Mouse (Mus musculus): ENCODE measurements around the gene Tas2r143.

The Tas2r143 gene

GRCm38 (mm10) chr6:42399938-42400337 lies at the start of gene Tas2r143:
Gene Tas2r143, plus strand, starts transcription at chr6:42400238.
- no peak for DNase-seq (ENCODE audit: low read depth, low spot score)

GRCm38 (mm10) chr6:42350968-42351775 lies 48.9 kb upstream of the Tas2r143 start:
- DNase-seq (ENCODE audit: low read depth, low spot score), result no peak

GRCm38 (mm10) chr6:42351776-42352485 lies 48.1 kb upstream of the Tas2r143 start:
- no peak for DNase-seq (ENCODE audit: low read depth, low spot score)

DNA sequence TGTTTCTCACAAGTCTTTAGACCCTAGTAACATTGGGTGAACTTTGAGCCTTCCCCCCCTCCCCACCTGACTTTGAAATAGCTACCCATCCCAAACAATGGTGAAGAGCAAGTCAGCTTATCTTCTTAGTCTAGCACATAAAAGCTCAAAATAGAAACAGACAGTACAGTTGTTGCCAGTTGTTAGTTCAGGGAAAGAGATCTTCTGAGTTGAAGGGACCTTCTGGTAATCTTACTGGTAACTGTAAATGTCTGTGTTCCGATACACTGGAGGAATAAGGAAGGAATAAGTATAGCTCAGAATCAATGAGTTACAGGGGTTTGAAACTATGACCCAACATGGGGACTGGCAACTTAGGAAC lies 47.6 kb upstream of the Tas2r143 start:
- no peak for DNase-seq (ENCODE audit: low read depth, low spot score)

DNA sequence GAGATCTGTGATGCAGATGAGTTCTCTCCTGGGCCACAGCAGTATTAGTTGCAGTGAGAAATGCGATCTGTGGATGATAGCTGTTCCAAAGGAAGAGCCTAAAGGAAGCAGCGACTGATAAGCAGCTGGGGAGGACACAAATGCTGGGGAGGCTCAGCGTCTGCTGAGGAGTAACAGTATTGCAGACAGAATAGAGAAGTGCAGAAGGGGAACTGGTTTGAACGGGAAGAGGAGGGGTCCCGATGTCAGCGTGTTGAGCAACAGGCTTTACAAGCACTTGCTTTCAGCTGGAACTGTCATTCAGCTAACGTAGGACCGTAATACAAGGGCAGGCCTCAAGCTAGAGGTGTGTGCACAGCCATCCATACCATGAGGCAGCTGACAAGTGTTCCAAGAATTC lies 46.9 kb upstream of the Tas2r143 start:
- no peak for DNase-seq (ENCODE audit: low read depth, low spot score)

DNA sequence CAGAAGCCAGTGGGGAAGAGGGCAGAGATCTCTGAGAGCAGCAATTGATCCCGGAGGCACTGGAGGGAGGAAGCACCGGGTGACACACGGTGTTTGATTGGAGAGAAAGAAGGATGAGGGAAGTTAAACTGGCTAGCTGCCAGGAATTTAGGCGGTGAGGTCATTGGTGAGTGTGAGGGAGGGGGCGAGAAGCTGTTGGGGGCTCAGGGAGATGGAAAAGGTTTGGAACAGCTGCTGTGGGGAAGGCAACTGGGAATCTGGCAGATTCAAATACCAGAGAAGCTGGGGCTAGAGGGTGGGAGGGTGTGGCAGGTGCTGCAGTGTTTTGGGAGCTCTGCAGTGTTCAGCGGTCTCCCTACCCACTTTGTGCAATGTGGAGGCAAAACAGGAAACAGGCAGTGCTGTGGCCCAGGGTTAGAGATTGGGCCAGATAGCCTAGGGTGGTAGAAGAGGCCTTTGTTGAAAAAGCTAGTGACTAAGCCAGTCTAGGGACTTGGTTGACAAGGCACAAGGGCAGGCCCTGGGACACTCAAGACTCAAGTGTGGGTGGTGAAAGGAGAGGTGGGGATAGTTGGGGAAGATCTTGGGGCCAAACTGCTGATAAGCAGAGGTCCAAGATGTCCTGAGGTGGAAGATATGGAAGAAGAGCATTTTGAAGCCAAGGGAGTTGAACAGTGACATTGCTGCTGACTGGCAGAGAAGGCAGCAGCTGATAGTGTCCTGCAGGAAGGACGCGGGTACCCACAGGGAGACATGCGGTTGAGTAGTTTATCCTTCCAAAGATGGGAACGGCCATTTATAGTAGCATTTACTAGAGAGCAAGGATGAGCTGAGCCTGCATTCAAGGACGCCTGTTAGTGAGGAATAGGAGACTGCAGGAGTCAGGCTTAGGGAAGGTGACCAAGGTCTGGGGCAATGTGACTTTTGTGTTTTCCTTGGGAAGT lies 45.7 kb upstream of the Tas2r143 start:
- no peak for DNase-seq (ENCODE audit: low read depth, low spot score)

GRCm38 (mm10) chr6:42355366-42355765 lies 44.7 kb upstream of the Tas2r143 start:
- DNase-seq (ENCODE audit: low read depth, low spot score), result no peak

- DNase-seq (ENCODE audit: low read depth, low spot score), result no peak
These were observed 44.0 kb upstream of the Tas2r143 start for GRCm38 (mm10) chr6:42355794-42356600.

GRCm38 (mm10) chr6:42356913-42357312 lies 43.1 kb upstream of the Tas2r143 start:
- DNase-seq (ENCODE audit: low read depth, low spot score), result no peak

DNA sequence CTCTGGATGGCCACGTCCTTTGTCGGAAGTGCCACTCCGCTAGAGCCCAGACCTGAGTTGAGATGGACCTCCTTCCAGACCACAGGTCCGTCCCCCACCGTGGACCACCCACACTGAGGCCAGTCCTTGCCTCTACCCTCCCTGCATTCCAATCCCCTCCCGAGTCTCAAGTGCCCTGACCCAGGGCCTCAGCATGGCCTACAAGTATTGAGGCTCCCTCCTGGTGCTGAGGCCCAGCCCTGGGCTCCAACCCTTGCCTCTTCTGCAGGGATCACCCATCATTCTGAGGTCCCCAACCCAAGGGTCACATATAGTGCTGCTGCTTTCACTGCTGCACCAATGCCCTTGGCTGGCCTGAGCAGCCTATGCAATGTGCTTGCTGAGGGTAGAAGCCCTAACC lies 42.1 kb upstream of the Tas2r143 start:
- DNase-seq (ENCODE audit: low read depth, low spot score), result no peak

GRCm38 (mm10) chr6:42358901-42359300 lies 41.1 kb upstream of the Tas2r143 start:
- DNase-seq (ENCODE audit: low read depth, low spot score), result no peak

GRCm38 (mm10) chr6:42359364-42360147 lies 40.5 kb upstream of the Tas2r143 start:
- DNase-seq (ENCODE audit: low read depth, low spot score), result no peak

- DNase-seq (ENCODE audit: low read depth, low spot score), result no peak
These were observed 39.7 kb upstream of the Tas2r143 start for GRCm38 (mm10) chr6:42360231-42360840.

DNA sequence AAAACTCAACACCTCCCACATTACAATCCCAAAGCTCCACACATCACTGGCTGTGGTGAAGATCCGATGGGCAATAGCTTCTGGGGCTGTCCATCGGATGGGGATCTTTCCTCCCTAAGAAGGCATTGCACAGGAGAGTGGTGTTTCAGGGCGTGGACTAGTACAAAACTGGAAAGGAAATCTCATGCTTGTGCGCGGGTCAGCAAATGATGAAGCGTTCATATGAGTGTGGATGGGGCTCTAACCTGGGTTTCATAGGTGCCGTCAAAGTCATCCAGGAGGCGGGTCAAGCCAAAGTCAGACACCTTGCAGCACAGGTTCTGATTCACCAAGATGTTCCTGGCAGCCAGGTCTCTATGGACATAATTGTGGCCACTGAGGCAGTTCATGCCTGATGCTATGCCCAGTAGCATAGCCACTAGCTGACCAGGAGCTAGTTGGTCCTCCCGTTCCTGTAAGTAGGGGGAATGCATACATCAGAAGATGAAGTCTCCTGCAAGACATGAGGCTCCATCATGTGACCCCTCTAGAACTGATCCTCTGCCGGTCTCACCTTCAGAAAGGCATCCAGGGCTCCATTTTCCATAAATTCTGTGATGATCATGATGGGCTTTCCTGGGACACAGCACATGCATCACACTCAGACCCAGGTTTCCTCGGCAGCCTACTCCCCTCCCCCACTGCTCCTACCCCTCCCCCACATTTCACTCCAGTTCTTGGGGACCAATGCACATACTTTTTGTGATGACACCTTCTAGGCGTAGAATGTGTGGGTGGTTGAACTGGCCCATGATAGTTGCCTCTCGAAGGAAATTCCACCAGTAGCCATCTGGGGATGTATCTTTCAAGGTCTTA lies 38.8 kb upstream of the Tas2r143 start:
- no peak for DNase-seq (ENCODE audit: low read depth, low spot score)

DNA sequence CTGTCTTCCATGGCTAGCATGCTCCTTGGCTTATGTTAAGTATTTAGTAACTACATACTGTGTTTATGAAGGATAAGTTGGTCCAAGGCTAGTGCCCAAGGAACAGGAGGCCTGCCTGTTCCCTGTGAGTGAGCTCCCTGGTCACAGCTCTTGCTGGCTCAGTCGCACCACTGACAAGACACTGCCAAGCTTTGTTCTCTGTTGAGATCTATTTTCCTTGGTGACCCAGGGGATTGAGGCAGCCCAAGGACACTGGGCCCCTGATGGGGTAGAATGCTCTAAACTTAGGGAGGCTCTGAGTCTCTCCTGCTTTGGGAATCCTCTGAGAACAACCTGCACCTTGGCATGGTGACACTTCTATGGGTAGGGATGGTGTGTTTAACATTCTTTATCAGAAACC lies 38.0 kb upstream of the Tas2r143 start:
- no peak for DNase-seq (ENCODE audit: low read depth, low spot score)

DNA sequence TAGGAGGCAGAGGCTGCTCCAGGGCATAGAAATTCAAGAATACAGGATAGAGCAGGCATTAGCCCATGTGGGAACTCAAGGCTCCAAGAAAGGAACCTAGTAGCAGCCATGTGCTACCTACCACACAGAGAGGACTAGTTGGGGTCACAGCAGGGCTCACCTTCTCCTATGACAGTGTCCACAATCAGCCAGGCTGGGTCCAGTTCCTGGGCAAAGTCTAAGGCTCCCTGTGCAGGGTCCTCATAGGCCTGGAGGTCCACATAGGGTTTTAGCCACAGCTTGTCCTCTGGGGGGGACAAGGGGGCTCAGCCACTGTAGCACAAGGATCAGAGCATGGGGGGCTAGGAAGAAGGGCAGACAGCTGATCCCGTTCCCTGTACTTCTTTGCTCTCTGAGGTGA lies 37.5 kb upstream of the Tas2r143 start:
- DNase-seq (ENCODE audit: low read depth, low spot score), result no peak

DNA sequence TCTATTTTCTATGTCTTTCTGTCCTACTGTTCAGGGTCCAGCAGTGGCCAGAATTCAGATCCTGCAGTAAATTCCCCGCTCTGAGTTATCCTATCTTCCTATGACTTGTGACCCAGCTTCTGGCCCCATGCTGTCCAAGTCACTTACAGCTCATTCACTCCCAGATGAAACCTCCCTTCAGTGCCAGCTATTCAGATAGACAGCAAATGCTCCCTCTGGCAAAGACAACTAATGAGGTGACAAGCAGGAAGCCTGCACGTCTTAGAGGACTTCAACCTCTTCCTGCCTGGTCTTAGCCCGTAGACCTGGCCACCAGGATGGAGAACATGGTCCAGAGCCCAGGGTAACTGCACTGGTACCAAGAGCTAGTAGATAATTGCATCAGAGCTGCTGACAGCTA lies 37.1 kb upstream of the Tas2r143 start:
- DNase-seq (ENCODE audit: low read depth, low spot score), result no peak

GRCm38 (mm10) chr6:42364066-42364465 lies 36.0 kb upstream of the Tas2r143 start:
- no peak for DNase-seq (ENCODE audit: low read depth, low spot score)

GRCm38 (mm10) chr6:42364607-42365006 lies 35.4 kb upstream of the Tas2r143 start:
- no peak for DNase-seq (ENCODE audit: low read depth, low spot score)
